Mouse (Mus musculus) thymus, postnatal 0 days (tissue): ENCODE results near the gene Gabrg2. TPM values are rescaled to one million over a fixed set of nuclear protein-coding genes. Genes with fewer than 3 reads are reported as not detected.

ENCODE experiments used
- DNase-seq: peaks from one replicate; pipeline ENCODE4 v3.0.0-alpha.2; 2015; ENCODE audit warnings: low spot score
- polyA plus RNA-seq: library from polyadenylated mRNA; unstranded; fragments of >200 nt; fragmentation: Nextera tagmentation; extraction: Ambion mirVana; gene quantifications from 2 replicates; pipeline ENCODE4 v1.2.1, GENCODE M21; 2015

Gabrg2 gene
- polyA plus RNA-seq, result not detected in 2 replicates

DNA sequence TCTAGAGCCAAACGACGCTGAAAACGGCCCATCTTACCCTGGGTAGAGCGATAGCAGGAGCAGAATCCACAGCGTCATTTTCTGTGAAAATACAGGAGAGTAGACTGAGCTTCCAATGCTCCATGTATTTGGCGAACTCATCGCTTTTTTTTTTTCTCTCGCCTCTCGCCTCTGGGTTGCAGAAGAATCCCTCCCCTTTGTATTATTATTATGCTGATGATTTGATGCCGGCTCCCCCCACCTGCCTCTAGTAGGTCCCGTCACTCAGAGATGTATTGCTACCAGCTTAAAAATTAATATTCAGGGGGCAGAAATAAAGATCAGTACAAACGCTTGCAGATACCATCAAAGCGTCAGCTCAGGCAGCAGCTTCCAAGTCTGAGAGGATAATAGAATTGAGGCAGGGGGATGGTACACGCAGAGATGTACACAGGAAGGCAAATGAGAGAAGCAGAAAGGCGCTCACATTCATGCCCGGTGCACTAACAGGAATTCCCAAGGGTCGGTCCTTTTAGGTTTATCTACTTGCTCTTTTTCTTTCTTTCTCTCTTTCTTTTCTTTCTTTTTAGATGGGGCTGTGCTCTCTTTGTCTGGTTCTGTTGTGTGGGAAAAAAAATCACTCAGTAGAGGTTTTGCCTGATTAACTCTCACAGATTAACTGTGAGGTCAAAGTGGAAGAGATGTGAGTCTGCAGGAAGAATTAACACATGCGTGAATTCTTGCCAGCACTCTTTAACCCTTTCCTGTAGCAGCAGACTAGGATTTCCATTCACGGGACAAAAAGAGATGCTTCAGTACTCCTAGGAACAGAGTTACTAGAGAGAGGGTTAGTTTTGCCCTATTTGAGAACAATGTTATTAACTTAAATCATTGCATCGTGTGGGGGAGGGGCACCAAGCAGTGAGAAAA, at the start of gene Gabrg2:
Gabrg2 (minus strand) TSS at position 668 of the 909 bp plus-strand sequence.
- DNase-seq, result no peak

GRCm38 (mm10) chr11:42048201-42048600, 47.5 kb upstream of the Gabrg2 start:
- DNase-seq, result no peak

DNA sequence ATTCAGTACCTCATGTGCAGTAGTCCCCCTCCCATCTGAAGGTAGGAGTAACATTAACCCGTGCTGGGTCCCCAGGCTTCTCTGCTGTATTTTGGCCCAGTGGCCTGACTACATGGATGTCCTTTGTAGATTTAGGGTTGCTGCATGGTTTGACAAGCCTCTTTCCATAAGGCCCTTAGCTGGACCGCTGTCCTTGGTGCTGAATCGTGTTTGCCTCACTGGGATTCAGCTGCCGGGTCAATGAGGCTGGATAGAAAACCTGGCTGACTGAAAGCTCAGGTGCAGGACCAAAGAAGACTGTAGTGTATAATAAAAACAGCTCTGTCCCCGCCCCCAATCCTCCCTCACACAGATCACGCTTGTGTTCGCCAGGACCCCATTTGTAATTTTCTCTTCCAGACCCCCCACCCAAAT, 1.2 kb downstream of the Gabrg2 start:
- DNase-seq, result no peak

GRCm38 (mm10) chr11:41980152-41980551, 20.5 kb downstream of the Gabrg2 start:
- DNase-seq, result no peak

DNA sequence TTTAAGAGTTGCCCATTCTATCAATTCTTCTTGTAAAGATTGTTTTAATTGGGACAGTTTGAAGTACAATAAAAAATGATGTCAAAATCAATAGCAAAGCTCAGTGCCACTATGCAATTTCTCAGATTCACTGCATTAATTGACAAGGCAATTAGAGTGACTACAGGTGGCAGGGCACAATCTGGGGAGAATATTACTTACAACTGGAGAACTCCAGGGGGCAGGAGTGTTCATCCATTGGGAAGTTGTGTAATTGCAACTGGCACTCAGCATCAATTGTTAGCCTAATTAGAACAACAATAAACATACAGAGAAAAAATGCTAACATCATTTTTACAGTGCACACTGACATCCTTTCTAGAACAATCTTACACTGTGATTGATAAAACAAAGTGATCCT, 32.1 kb downstream of the Gabrg2 start:
- DNase-seq, result no peak

DNA sequence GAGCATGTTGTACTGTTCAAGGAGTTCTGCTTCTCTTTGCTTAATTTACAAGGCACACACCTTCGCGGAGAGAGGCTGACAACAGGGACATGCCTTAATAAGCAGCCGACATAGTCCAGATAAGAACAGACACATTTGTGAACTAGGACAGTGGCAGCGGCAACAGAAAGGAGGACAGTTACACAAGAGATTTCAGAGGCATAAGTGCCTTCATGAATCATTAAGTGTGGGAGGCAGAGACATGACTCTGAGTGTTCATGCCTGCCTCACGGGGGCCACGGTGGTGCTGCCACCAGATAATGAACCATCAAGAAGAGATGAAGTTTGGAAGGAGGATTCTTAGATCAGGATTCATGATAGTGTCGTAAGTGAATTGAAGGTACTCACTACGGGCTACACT, 38.0 kb downstream of the Gabrg2 start:
- no peak for DNase-seq

GRCm38 (mm10) chr11:41953550-41953949, 47.1 kb downstream of the Gabrg2 start:
- DNase-seq, result no peak

DNA sequence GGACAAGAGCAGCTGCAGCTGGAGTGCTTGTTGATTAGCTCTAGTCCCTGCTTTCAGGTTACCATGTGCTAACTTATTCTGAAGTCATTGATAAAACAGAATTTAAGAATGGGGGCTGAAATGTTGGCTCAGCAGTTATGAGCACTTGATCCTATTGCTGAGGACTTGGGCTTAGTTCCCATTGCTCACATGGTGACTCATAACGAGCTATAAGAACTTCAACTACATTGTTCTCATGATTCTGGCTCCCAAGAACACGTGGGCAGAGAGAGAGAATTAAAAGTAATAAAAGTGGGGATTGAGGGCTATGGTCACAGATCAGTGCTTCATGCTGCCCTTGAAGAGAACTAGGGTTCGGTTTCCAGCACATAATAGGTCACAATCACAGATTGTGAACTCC, 48.8 kb downstream of the Gabrg2 start:
- DNase-seq, result no peak

GRCm38 (mm10) chr11:41945471-41945870, 55.2 kb downstream of the Gabrg2 start:
- DNase-seq, result no peak

GRCm38 (mm10) chr11:41937979-41938378, 62.7 kb downstream of the Gabrg2 start:
- DNase-seq, result no peak

DNA sequence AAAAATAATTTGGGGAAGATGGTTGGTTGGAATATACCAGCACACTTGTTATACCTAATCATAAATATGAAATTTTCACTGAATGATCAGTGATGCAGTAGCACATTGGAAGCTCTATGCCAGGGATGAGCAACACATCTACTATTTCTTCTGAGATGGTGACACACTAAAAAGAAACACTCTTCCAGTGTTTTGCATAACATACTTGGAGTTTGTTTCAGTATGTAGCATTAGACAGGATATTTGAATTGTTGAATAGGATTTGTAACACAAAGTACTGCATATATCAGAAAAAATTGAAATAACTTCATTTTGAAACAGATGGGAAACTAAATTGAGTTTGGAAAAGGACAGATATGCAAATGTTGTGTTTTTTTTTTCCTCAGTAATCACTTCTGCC, 81.8 kb downstream of the Gabrg2 start:
- no peak for DNase-seq

GRCm38 (mm10) chr11:41914066-41914465, 86.6 kb downstream of the Gabrg2 start:
- no peak for DNase-seq

GRCm38 (mm10) chr11:41903661-41904060, 97.0 kb downstream of the Gabrg2 start:
- no peak for DNase-seq

Other genes with a start within 250 kb of the Gabrg2 start
- gene Gabra1, start 182.1 kb upstream of the Gabrg2 start, polyA plus RNA-seq, result 0.05 TPM in 1 of 2 replicates, not detected in the other